Mouse (Mus musculus) ZHBTc4 (cell line): ENCODE results near the gene Fam149b.
A peak's percentile ranks its signal among the peaks of the same experiment; 100 is the strongest.
"Not testable (repeated sequence)": the region's sequence is repeated elsewhere in the genome, so short reads cannot be mapped to it uniquely, and the experiment has no call there.

Experiments used
- DNase-seq: peaks from one replicate; pipeline ENCODE4 v3.0.0-alpha.2; 2011; ENCODE audit warnings: low read depth, low spot score

Fam149b gene

DNA sequence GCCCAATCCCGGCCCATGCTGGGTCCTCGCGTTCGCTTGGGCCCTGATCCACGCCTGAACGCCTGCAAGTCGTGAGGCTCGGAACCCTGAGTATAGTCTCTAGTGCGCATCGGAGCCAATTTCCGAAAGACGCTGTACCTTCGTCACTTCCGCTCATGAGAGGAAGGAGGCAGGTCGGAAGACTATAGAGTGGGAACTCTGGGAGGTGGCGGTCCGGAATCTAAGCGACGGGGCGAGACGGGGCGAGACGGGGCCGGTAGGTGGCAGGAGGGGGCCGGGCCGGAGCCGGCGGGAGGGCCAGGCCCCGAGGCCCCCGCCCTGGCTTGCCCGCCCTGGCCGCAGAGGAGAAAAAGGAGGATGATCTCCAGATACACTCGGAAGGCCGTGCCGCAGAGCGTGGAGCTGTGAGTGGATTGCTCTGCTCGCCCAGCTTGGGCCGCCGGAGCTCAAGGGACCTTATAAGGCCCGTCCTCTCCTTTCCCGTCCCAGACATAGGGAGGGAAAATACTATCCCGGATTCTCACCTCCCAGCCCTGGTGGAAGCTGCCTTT lies at the start of gene Fam149b, which contains the start of gene Ecd:
Gene Fam149b, plus strand, starts transcription at position 172 of the 551 bp plus-strand sequence.
Gene Ecd, minus strand, starts transcription at position 131 of the 551 bp plus-strand sequence.
- peak; percentile 98 for DNase-seq

DNA sequence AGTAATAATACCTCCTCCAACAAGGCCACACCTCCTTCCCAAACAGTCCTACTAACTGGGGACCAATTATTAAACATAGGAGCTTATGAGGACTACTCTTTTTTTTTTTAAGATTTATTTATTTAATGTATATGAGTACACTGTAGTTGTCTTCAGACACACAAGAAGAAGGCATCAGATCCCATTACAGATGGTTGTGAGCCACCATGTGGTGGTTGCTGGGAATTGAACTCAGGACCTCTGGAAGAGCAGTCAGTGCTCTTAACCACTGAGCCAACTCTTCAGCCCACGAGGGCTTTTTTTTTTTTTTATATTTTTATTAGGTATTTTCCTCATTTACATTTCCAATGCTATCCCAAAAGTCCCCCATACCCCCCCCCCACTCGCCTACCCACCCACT lies 42.9 kb upstream of the Fam149b start:
- DNase-seq, result not testable (repeated sequence)

DNA sequence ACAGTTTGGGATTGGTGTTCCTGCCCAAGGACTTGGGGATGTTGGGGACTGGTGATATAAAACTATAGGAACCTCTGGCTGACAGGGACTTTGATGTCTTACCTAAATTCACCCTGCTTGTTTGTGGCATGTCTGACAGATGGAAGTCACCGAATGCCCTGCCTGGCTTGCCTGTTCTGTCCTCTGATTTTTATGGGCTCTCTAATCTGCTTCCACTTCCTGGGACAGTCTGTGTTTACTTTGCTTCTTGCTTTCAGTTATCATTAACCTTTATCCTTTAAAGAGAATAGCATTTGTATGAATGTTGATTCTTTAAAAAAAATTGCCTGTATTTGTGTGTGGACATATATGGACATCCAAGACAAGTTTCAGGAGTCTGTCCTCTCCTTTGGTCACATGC lies 32.8 kb upstream of the Fam149b start:
- DNase-seq, result no peak

DNA sequence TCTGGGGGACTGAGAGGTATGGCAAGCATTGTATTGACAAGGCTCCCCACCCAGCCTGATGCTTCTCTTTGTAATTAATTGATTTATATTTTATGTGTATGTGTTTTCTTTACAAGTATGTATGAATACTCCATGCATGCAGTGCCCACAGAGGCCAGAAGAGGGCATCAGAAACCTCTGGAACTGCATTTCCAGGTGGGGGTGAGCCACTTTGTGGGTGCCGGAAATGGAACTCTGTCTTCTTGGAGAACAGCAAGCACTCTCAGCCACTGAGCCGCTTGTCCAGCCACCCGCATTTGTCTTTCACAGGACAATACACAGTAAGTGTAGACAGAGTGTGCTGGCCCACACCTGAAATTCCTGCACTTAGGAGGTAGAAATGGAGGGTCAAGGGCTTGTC lies 28.5 kb upstream of the Fam149b start:
- peak; percentile 59 for DNase-seq

DNA sequence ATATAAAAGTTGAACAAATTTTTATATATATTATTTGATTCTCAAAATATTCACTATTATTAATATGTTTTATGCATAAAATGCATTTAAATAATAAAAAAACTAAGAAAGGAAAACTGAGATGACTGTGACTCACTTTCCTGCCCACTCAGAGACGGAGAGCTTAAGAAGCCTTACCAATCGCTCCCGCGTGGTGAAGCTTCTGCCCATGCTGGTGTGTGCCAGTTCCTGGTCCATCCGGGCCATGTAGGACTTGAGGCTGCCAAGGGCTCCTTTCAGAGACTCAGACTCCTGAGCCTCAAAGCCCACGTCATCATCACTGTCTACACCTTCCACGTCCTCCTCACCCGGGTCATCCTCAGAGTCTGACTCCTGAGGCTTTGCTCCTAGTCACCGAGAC lies 23.8 kb upstream of the Fam149b start:
- no peak for DNase-seq

DNA sequence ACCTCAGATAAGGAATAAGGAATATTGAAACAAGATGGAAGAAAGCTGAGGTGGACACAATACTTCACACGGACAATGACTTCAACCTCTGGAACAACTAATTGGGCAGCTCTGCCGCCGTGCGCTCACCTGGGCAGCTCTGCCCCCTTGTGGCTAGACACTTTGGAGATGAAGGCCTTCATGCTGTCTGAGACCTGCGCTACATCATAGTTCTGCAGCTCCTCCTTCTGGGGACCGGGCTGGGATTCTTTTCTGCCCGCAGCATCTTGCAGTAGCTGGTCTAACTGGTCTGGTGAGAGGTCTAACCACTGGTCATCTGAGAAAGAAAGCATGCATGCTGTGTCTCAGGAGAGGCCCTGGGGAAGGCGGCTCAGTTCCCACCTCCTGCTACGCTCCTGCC lies 19.5 kb upstream of the Fam149b start:
- DNase-seq, result peak; percentile 80

DNA sequence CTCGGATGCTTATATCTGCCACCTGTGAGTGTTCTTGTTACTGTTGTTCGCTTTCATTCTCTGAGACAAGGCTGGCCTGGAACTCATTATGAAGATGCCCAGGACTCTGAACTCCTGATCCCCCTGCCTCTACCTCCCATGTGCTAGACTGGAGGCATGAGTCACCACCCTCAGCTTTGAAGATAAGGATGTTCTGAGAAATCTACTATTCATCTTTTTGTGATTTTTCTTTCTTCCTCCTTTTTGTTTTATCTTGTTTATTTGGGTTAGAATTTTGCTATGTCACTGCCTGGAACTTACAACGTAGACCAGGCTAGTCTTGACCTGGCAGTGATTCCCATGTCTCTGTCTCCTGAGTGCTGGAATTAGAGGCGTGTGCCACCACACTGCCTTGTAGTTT lies 16.6 kb upstream of the Fam149b start:
- DNase-seq, result no peak

DNA sequence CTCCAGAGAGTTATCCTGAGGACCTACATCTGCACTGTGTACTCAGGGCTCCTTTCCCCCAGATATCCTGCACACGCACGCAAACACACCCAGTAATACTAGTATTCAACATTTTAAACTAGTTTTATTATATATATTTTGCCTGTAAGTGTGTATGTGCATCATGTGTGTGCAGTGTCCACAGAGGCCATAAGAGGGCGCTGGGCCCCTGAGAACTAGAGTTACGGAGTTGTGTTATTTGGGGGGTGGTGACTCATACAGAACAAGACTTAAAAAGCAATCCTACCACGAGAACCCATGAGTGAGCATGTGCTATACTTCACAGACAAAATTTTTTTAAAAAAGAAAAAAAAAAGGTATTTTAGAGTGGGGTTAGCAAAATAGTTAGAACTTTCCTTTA lies 8.5 kb upstream of the Fam149b start:
- peak; percentile 35 for DNase-seq

DNA sequence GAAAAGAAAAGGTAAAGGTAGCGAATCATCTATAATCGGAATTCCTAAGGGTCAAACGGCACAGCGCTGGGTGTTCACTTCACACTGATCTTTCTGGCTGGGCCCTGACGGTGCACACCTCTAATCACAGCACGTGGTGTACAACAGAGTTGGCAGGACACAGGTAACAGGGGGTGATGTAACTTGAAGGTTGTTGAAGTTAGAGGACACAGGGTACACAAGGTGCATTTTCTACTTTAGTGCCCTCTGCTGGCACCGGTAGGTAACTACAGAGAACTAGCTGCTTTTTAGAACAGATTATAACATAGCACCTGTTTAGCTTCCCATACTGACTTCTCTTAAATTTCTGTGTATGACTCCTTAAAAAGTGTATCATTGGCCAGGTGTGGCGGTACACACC lies 7.8 kb upstream of the Fam149b start:
- peak; percentile 80 for DNase-seq

DNA sequence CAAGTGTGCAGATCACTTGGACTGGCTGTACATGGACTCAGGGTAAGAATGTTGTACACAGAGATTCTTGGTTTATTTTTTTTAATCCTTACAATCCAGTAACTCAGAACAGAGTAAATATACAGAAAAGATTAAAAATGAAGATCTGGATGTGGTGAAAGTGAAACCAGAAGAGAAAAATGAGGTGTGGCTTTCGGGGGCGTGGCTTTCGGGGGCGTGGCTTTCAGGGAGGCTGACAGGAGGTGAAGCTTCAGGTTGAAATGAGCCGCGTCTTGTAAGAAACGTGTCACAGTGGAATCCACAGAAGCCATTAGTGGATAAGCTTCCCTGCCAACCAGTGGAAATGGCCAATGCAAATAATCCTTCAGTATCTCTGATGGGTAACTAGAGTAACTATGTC lies 7.1 kb upstream of the Fam149b start:
- DNase-seq, result peak; percentile 38

DNA sequence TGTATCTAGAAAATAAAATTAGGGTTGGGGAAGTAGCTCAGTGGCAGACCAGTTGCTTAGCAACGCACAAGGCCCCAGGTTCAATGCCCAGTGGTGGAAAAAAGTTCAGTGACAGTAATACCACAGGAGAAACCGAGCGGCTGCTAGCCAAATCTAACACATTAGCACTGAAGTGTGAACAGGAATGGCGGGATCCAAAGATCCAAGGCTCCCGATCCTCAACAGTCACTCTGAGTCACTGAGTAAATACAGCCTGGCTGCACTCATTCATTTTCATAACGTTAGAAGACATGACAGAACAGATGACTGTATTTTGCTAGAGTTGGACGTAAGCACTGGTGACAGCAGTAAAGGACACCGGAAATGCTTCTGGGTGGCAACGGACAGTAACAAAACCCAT lies 2.1 kb upstream of the Fam149b start:
- DNase-seq, result no peak

DNA sequence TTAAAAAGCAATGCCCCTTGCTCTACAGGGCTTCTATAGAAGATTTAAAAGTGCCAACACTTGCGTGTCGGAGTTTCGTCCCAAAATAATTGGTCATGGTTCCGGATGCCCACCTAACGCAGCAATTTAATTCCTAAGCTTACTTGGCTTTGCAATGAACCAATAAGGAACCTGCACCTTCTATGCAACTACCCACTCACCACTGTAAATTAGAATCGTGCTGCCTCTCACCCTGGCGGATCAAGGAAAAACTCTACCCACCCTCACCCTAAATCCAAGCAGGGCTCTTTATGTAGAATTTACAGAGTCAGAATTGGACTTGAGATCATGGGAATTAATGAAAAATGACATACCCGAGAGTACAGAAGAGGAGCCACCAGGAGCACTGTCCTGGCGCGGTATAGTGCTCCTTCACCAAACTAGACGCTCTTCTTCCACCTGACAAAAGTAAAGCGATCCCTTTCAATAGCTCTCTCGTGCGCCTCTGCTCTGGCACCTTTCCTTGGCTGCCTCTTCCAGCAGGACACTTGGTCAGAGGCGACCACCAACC lies 446 bp upstream of the Fam149b start:
- DNase-seq, result no peak

DNA sequence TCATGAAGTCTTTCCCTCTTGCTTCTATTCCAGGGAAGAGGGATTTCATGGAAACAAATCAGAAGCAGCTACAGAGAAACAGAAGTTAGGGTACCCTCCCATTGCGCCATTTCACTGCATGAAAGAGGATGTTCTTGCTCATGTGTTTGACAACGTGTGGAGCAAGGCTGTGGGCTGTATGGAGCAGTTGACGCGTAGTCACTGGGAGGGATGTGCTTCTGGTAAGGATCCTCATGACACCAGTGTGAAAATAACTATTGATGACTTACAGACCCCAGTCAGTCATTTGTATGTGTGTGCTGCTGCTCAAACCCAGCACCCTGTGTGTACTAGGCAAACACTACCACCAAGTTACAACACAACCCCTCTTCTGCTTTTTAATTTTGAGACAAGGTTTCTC lies 15.3 kb downstream of the Fam149b start:
- DNase-seq, result no peak

DNA sequence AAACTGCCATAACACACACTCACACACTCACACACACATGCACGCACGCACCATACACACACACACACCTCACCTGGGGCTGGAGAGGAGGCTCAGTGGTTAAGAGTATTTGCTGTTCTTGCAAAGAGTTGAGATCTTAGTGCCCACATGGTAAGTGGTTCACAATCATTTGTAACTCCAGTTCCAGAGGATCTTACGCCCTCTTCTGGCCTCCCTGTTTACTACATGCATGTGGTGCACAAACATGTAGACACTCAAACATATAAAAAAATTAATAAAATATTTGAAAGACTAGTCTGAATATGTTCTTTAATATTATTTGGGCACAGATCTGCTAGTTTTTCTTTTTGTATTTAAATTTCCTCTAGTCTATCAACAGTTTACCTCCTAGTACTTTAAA lies 20.3 kb downstream of the Fam149b start:
- DNase-seq, result peak; percentile 50

DNA sequence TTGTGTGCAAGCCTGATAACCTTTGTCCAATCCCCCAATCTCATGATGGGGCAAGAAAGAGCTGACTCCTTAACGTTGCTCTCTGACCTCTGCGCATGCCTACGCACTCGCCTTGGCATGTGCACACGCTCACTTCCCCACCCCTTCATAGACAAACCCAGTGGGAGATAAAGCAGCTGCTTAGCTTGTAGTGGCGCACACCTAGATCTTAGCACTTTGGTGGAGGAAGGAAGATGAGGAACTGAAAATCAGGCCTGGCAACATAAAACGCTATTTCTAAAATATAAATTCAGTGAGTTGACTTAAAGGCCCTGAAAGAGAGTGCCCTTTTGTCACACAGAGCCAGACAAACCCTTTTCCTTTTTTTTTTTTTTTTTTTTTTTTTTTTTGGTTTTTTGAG lies 22.8 kb downstream of the Fam149b start:
- no peak for DNase-seq

DNA sequence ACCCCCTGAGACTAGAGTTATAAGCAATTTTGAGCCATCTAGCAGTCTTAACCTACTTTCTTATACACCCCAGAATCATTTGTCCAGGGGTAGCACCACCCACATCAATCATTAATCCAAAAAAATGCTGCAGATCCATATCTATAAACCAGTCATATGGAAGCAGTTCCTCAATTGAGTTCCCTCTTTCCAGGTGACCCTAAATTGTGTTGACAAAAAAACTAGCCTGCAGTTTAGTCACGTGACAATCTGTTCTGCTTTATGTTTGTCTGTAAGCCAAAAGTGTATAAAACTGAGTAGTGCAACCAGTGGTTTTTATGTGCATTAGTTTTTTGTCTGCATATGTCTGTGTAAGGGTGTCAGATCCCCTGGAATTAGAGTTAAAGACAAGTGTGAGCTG lies 23.9 kb downstream of the Fam149b start:
- DNase-seq, result no peak

DNA sequence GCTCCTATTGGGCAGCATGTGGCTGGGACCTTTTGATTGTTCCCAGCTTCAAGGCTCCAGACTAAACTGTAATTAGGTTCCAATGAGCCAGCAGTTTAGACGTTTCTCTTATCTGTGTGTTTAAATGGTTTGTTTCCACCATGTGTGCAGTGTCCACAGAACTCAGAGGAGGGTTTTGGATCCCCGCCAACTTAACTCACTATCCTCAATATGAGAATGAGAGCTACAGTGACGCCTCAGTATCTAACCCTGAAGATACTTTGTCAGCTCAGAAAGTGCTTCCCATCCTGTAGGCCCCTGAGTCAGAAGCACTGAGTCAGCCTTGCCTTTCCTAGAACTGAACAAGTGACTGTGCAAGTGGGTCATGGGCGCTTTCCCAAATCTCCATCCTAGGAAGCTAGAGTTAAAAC lies 29.2 kb downstream of the Fam149b start:
- no peak for DNase-seq

DNA sequence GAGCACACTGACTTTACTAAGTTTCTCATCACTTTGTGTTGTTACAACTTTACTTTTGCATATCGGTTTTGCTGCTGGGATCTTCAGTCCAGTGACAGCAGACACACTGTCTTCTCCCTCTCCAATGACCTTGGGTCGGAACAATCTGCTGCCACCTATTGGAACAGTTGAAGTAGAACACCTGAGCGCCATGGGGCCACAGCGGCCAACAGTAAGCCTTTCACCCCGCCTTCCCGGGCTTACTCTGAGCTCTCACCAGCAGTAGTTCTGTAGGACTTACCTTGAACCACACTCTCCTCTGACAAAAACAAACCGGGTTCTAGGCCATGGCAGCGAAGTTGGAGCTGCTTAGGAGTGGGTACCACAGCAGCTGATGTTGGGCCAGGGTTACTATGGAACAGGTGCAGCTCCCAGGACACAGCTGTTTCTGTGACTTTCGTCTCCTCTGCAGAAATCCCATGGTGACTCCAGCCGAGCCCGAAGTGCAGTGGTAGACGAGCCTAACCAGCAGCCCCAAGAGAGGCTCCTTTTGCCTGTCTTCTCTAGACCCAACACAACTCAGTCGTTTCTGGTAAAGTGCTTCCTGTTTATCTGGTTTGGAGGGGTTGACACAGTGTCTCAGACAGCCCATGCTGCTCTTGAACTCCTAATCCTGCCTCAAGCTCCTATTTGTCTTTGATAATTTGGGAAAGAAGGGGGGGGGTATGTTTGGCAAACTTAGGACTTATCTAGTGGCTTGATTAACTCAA lies 30.5 kb downstream of the Fam149b start:
- DNase-seq, result peak; percentile 88

DNA sequence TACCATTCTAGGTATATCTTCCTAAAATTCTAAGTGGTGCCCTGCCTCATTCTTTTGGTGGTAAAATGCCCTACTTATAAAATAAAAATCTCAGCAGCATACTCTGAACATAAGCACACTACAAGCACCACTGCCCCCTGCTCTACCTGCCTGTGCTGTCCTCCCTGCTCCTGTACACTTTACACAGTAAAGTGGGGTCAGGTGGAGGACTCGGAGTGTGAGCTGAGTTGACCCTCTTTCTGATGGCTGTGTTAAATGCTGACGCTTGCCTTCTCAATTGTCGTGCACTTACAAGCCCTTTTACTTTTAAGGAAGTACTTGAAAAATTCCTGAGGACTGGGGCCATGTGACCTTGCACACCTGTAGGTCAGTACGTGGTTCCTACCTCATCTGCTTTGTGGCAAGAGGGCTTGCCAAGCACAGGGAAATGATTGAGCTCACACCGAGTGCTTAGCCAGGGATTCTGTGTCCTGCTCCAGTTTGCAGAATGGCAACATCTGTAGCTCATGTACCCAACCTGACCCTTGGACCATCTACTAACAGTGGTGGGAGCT lies 31.2 kb downstream of the Fam149b start:
- DNase-seq, result peak; percentile 20

DNA sequence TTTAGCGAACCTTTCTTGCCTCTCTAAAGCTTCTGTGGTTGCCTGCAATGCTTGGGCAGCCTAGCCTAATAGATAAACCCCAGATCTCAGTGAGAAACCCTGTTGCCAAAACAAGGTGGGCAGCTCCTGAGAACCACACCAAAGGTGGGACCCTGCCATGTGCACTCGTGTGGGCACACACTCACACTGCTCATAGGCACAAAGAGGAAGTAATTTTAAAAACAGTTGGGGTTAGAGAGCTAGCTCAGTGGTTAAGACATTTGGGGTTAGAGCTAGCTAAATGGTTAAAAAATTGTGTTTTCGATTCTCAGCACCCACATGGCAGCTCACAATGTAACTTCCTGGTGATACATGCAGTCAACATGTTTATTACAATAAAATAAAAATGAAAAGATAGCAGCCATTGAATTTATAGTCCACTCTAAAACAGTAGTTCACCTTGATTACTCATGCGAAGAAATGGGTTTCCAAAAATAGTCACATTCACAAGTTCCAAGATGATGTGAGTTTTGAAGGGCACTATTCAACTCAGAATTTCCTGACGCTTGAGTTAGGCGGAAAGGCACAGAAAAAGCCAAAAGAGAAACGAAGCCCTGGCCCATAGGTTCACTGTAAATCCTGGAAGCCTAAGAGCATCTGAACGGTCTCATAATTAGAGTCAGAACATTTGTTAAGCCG lies 31.9 kb downstream of the Fam149b start:
- DNase-seq, result no peak

DNA sequence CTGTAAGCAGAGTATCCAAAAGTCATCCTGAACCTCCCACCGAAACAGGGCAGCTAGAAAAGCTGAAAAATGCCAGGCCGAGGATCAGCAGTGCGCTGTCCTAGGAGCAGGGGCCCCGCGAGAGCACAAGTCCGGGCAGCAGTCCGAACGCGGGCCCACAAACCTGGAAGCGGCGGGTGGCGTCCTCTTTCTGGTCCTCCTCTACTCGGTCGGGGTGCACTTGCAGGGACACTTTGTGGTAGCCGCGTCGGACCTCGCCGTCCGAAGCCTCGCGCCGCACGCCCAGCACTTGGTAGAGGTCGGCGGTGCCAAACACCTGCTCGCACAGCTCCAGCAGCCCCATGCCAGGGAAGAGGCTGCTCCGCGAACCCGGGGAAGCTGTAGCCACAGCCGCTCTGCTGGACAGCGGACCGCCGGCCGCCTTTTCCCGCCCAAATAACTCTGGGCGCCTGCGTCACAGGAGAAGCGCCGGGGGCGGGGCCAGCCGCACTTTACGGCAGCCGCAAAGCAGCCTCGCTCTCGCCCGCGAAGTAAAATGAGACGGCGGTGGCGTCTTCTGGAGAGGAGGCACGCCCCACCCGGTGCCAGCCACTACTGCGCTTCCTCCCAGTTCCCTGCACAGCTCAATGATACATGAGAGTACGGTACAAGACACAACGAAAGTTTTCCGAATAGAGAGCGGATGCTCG lies 40.6 kb downstream of the Fam149b start, which contains the start of gene Dnajc9:
Gene Dnajc9, minus strand, starts transcription at position 470 of the 689 bp plus-strand sequence.
- DNase-seq, result peak; percentile 97
